ENCODE assay signal across 23 mouse cellular contexts in the genomic region with DNA sequence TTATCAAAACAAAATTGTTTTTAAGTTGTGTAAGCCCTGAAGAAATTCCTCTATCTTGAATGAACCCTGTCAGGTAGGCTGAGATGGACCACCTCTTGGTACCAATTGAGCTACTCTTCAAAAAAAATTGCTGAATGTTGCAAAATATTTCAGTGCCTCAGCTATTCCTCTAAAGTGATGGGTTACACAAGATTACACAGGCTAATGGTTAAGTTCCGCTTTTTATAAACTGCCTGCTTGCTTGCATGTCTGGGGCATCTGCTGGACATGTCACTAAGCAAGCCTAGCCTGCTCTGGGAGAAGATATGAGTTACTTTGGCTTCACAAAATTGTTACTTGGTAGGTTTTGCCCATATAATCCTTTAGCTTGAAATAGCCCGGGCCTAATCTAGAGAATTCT. TPM values are rescaled to one million over a fixed set of nuclear protein-coding genes. Genes with fewer than 3 reads are reported as not detected.
DNase-seq lines count a peak whose midpoint lies in the region; ATAC-seq and TF ChIP-seq lines count a peak whose summit lies in the region.
"Had no signal": no experiment of that assay in that cellular context is flagged by ENCODE, and none has a peak within 500 bp of the region (broad histone marks: within the 10 kb centered on the region; RNA-seq: fewer than 3 reads in every experiment).

No protein-coding gene starts in this region.

- ATAC-seq in common myeloid progenitor, adult 5-6 weeks (replicated peaks; ENCODE audit: low read depth, poor library complexity, severe bottlenecking), result 0 out of 2 replicates have a peak, but pooled peaks have one; percentile 56
- ATAC-seq in megakaryocyte progenitor cell, adult 5-6 weeks (replicated peaks; ENCODE audit: poor library complexity), result peak; percentile 61
- ATAC-seq: forebrain, postnatal 0 days; hindbrain, embryonic 16.5 days; inflammation-experienced regulatory T-cells, adult 6 months had no signal

- no peaks in the 10 kb centered on the region for H3K27me3 ChIP-seq in thymus, adult 2 months (ENCODE audit: control insufficient read depth, insufficient read depth, low read length)
- H3K27me3 ChIP-seq: embryonic facial prominence, embryonic 12.5 days; forebrain, embryonic 12.5 days; heart, embryonic 13.5 days; hindbrain, embryonic 12.5 days had no signal

- H3K4me3 ChIP-seq in layer of hippocampus, adult 2 months, result no peak overlapping the region
- H3K4me3 ChIP-seq in thymus, adult 2 months (ENCODE audit: control insufficient read depth, insufficient read depth, low read length), result no peak overlapping the region
- H3K4me3 ChIP-seq: embryonic facial prominence, embryonic 12.5 days; forebrain, embryonic 12.5 days; heart, embryonic 13.5 days; hindbrain, embryonic 12.5 days had no signal

- peak; percentile 6 for DNase-seq in lung, postnatal 36 days
- no peak for DNase-seq in lung, adult 18-20 months
- DNase-seq in right cerebral cortex, adult 18-20 months, result no peak
- no peak for DNase-seq in layer of hippocampus, adult 2 months (ENCODE audit: low spot score in 2 of 2)
- DNase-seq in thymus, adult 2 months, result no peak
- DNase-seq: adrenal gland, adult 2 months; adrenal gland, postnatal 25 days; cerebellum, adult 2 months; forebrain, postnatal 0 days; gastrocnemius, postnatal 14 days had no signal

- no peaks in the 10 kb centered on the region for H3K4me1 ChIP-seq in thymus, adult 2 months (replicated peaks; ENCODE audit: control insufficient read depth, insufficient read depth, low read length)
- H3K4me1 ChIP-seq: embryonic facial prominence, embryonic 12.5 days; forebrain, embryonic 12.5 days; heart, embryonic 13.5 days; hindbrain, embryonic 12.5 days had no signal

- WGBS in thymus, adult 2 months, result 84% methylated on average over 2 of the region's 2 CpGs

- TF ChIP-seq CTCF in layer of hippocampus, adult 2 months (conservative IDR thresholded peaks at IDR 0.05), result no peak
- TF ChIP-seq CTCF in thymus, adult 2 months (IDR thresholded peaks at IDR 0.05; ENCODE audit: borderline replicate concordance, control insufficient read depth, extremely low read depth, insufficient read depth, low read length, poor library complexity), result no peak

- no peaks in the 10 kb centered on the region for H3K36me3 ChIP-seq in thymus, adult 2 months (ENCODE audit: control insufficient read depth, insufficient read depth, low read length)
- H3K36me3 ChIP-seq: embryonic facial prominence, embryonic 12.5 days; forebrain, embryonic 12.5 days; heart, embryonic 13.5 days; hindbrain, embryonic 12.5 days had no signal

- H3K27ac ChIP-seq in layer of hippocampus, adult 2 months, result no peak overlapping the region
- no peak overlapping the region for H3K27ac ChIP-seq in thymus, adult 2 months (ENCODE audit: control insufficient read depth, insufficient read depth, low read length)
- H3K27ac ChIP-seq: embryonic facial prominence, embryonic 12.5 days; forebrain, embryonic 12.5 days; heart, embryonic 13.5 days; hindbrain, embryonic 12.5 days had no signal

- no peak for TF ChIP-seq POLR2A in thymus, adult 2 months (IDR thresholded peaks at IDR 0.05; ENCODE audit: control insufficient read depth, extremely low read depth, insufficient read depth, low read length, poor library complexity)

RNA-seq across cellular contexts. Expression of gene 4930444G20Rik, which starts 2.3 kb away (rescaled TPM):
- not detected in 2 replicates for total RNA-seq in common myeloid progenitor, adult 5-6 weeks (2017)
- total RNA-seq in megakaryocyte progenitor cell, adult 5-6 weeks (2015), result not detected in 2 replicates
- not detected in 2 replicates for total RNA-seq in megakaryocyte progenitor cell, adult 5-6 weeks (2017)
- not detected for total RNA-seq in layer of hippocampus, adult 2 months (2021)
- not detected in 2 replicates for polyA plus RNA-seq in thymus, adult 2 months (2012; rRNA removed)
- total RNA-seq: adrenal gland, adult 2 months; adrenal gland, postnatal 25 days; forebrain, postnatal 0 days; gastrocnemius, adult 18-20 months; gastrocnemius, postnatal 14 days; heart, postnatal 4 days had no signal
- polyA plus RNA-seq: adrenal gland, adult 2 months; cerebellum, adult 2 months; cortical plate, adult 2 months; embryonic facial prominence, embryonic 12.5 days; forebrain, embryonic 12.5 days; forebrain, postnatal 0 days; gonadal fat pad, adult 2 months; heart, embryonic 13.5 days; heart, postnatal 0 days; hindbrain, embryonic 12.5 days; hindbrain, embryonic 16.5 days; inflammation-experienced regulatory T-cells, adult 6 months had no signal
